Mouse (Mus musculus): ENCODE measurements around the gene Abcb10. TPM values are rescaled to one million over a fixed set of nuclear protein-coding genes. Genes with fewer than 3 reads are reported as not detected.

The Abcb10 gene
- polyA plus RNA-seq, 1 experiment: 16.2 TPM

GRCm38 (mm10) chr8:123960056-123960455 is 22.9 kb downstream of the Abcb10 start:
- Histone ChIP-seq H3K4me3 (ENCODE audit: insufficient read depth, low read length) (no peak overlapping the region), H3K4me1 (ENCODE audit: control insufficient read depth, insufficient read depth, low read length) (no peaks in the 10 kb centered on the region), H3K27ac (ENCODE audit: insufficient read depth, low read length) (no peak overlapping the region)
- TF ChIP-seq POLR2A (IDR thresholded peaks at IDR 0.05; ENCODE audit: low read depth, low read length) (no peak), CTCF (IDR thresholded peaks at IDR 0.05; ENCODE audit: borderline replicate concordance, insufficient read depth, low read length) (no peak)

- Histone ChIP-seq H3K27ac (ENCODE audit: insufficient read depth, low read length) (no peak overlapping the region), H3K4me1 (ENCODE audit: control insufficient read depth, insufficient read depth, low read length) (no peaks in the 10 kb centered on the region), H3K4me3 (ENCODE audit: insufficient read depth, low read length) (no peak overlapping the region)
- no peak for TF ChIP-seq CTCF (IDR thresholded peaks at IDR 0.05; ENCODE audit: borderline replicate concordance, insufficient read depth, low read length)
- no peak for TF ChIP-seq POLR2A (IDR thresholded peaks at IDR 0.05; ENCODE audit: low read depth, low read length)
Observed at GRCm38 (mm10) chr8:123959473-123959872, 23.4 kb downstream of the Abcb10 start.

GRCm38 (mm10) chr8:123958130-123958529 is 24.8 kb downstream of the Abcb10 start:
- no peak overlapping the region for H3K27ac ChIP-seq (ENCODE audit: insufficient read depth, low read length)
- TF ChIP-seq CTCF (IDR thresholded peaks at IDR 0.05; ENCODE audit: borderline replicate concordance, insufficient read depth, low read length): no peak
- TF ChIP-seq POLR2A (IDR thresholded peaks at IDR 0.05; ENCODE audit: low read depth, low read length): no peak
- H3K4me3 ChIP-seq (ENCODE audit: insufficient read depth, low read length): no peak overlapping the region
- H3K4me1 ChIP-seq (ENCODE audit: control insufficient read depth, insufficient read depth, low read length): no peaks in the 10 kb centered on the region

GRCm38 (mm10) chr8:123954246-123954645 is 28.7 kb downstream of the Abcb10 start:
- TF ChIP-seq POLR2A (IDR thresholded peaks at IDR 0.05; ENCODE audit: low read depth, low read length): no peak
- Histone ChIP-seq H3K4me3 (ENCODE audit: insufficient read depth, low read length) (no peak overlapping the region), H3K4me1 (ENCODE audit: control insufficient read depth, insufficient read depth, low read length) (peaks cover 3% of the 10 kb centered on the region; the same call in 1 of the 2 replicates), H3K27ac (ENCODE audit: insufficient read depth, low read length) (no peak overlapping the region)

- TF ChIP-seq CTCF (IDR thresholded peaks at IDR 0.05; ENCODE audit: borderline replicate concordance, insufficient read depth, low read length) (no peak), POLR2A (IDR thresholded peaks at IDR 0.05; ENCODE audit: low read depth, low read length) (no peak)
- peaks cover 3% of the 10 kb centered on the region; the same call in 1 of the 2 replicates for H3K4me1 ChIP-seq (ENCODE audit: control insufficient read depth, insufficient read depth, low read length)
- H3K27ac ChIP-seq (ENCODE audit: insufficient read depth, low read length): no peak overlapping the region
- no peak overlapping the region for H3K4me3 ChIP-seq (ENCODE audit: insufficient read depth, low read length)
Observed at GRCm38 (mm10) chr8:123953686-123954085, 29.2 kb downstream of the Abcb10 start.

- Histone ChIP-seq H3K4me3 (ENCODE audit: insufficient read depth, low read length) (peak overlapping the region; percentile 86), H3K27ac (ENCODE audit: insufficient read depth, low read length) (peak overlapping the region; percentile 57; the same call in 1 of the 2 replicates), H3K4me1 (ENCODE audit: control insufficient read depth, insufficient read depth, low read length) (peaks cover 3% of the 10 kb centered on the region; the same call in 1 of the 2 replicates)
- TF ChIP-seq POLR2A (IDR thresholded peaks at IDR 0.05; ENCODE audit: low read depth, low read length): no peak
Observed at GRCm38 (mm10) chr8:123950077-123950802, 32.7 kb downstream of the Abcb10 start.

- TF ChIP-seq POLR2A (IDR thresholded peaks at IDR 0.05; ENCODE audit: low read depth, low read length) (no peak), CTCF (IDR thresholded peaks at IDR 0.05; ENCODE audit: borderline replicate concordance, insufficient read depth, low read length) (no peak)
- Histone ChIP-seq H3K27ac (ENCODE audit: insufficient read depth, low read length) (peak overlapping the region; percentile 57), H3K4me1 (ENCODE audit: control insufficient read depth, insufficient read depth, low read length) (peaks cover 3% of the 10 kb centered on the region; the same call in 1 of the 2 replicates), H3K4me3 (ENCODE audit: insufficient read depth, low read length) (peak overlapping the region; percentile 86)
Observed at GRCm38 (mm10) chr8:123949686-123949986, 33.3 kb downstream of the Abcb10 start.

- Histone ChIP-seq H3K27ac (ENCODE audit: insufficient read depth, low read length) (peak within 1 kb of the TSS; percentile 57), H3K4me3 (ENCODE audit: insufficient read depth, low read length) (peak within 1 kb of the TSS; percentile 96), H3K4me1 (ENCODE audit: control insufficient read depth, insufficient read depth, low read length) (peaks cover 3% of the 10 kb centered on the region; the same call in 1 of the 2 replicates)
- TF ChIP-seq POLR2A (IDR thresholded peaks at IDR 0.05; ENCODE audit: low read depth, low read length): peak; percentile 76
- TF ChIP-seq CTCF (IDR thresholded peaks at IDR 0.05; ENCODE audit: borderline replicate concordance, insufficient read depth, low read length): no peak
Observed at GRCm38 (mm10) chr8:123948942-123949685, 33.8 kb downstream of the Abcb10 start, which contains the start of gene Nup133. Gene Nup133 (minus strand): TSS chr8:123949265.

- TF ChIP-seq CTCF (IDR thresholded peaks at IDR 0.05; ENCODE audit: borderline replicate concordance, insufficient read depth, low read length): no peak
- no peak for TF ChIP-seq POLR2A (IDR thresholded peaks at IDR 0.05; ENCODE audit: low read depth, low read length)
- Histone ChIP-seq H3K27ac (ENCODE audit: insufficient read depth, low read length) (no peak overlapping the region), H3K4me3 (ENCODE audit: insufficient read depth, low read length) (no peak overlapping the region), H3K4me1 (ENCODE audit: control insufficient read depth, insufficient read depth, low read length) (no peaks in the 10 kb centered on the region)
Observed at GRCm38 (mm10) chr8:123929026-123929425, 53.9 kb downstream of the Abcb10 start.

- H3K4me3 ChIP-seq (ENCODE audit: insufficient read depth, low read length): no peak overlapping the region
- H3K27ac ChIP-seq (ENCODE audit: insufficient read depth, low read length): no peak overlapping the region
- TF ChIP-seq POLR2A (IDR thresholded peaks at IDR 0.05; ENCODE audit: low read depth, low read length): no peak
- no peak for TF ChIP-seq CTCF (IDR thresholded peaks at IDR 0.05; ENCODE audit: borderline replicate concordance, insufficient read depth, low read length)
- no peaks in the 10 kb centered on the region for H3K4me1 ChIP-seq (ENCODE audit: control insufficient read depth, insufficient read depth, low read length)
Observed at GRCm38 (mm10) chr8:123925671-123926070, 57.3 kb downstream of the Abcb10 start.
